Mouse (Mus musculus): ENCODE results near the gene Neurl1a. TPM values are rescaled to one million over a fixed set of nuclear protein-coding genes. Genes with fewer than 3 reads are reported as not detected.

The Neurl1a gene
- polyA plus RNA-seq, 1 experiment from 2014 or later: 5.4 TPM

DNA sequence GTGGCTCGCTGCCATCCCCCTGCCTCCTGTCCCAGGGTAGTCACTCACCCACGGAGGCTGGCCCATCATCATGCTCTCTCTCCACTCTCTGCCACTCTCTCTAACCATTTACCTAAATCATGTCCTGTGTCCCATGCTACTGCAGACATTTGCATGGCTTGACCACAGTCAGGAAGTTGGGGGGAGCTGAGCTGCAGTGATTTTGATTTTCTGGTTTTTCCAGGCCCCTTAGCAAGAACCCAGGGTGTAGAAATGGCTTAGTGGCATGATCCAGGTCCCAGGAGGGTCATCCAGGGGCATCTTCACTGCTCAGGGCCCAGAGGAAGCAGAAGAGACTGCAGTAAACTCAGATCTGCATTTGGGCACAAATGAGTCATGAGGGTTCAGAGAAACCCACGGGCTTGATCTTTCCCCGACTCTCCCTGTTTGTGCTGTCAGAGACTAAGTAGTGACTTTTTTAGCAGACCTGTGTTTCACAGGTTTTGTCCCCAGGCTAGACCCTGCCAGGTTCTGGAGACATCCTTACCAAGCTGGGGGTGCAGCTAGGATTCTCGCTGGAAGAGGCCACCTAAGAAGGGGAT is 30.3 kb upstream of the Neurl1a start:
- peaks cover 9% of the 10 kb centered on the region; the same call in 1 of the 2 replicates for H3K27me3 ChIP-seq (replicated peaks)
- H3K9ac ChIP-seq: no peak overlapping the region
- H3K4me3 ChIP-seq (replicated peaks): no peak overlapping the region
- ATAC-seq: no peak
- WGBS: 69% methylated on average over 5 of the region's 5 CpGs
- no peak overlapping the region for H3K4me2 ChIP-seq (replicated peaks)
- no peak overlapping the region for H3K27ac ChIP-seq
- no peaks in the 10 kb centered on the region for H3K9me3 ChIP-seq
- H3K4me1 ChIP-seq (replicated peaks): no peaks in the 10 kb centered on the region
- no peaks in the 10 kb centered on the region for H3K36me3 ChIP-seq

DNA sequence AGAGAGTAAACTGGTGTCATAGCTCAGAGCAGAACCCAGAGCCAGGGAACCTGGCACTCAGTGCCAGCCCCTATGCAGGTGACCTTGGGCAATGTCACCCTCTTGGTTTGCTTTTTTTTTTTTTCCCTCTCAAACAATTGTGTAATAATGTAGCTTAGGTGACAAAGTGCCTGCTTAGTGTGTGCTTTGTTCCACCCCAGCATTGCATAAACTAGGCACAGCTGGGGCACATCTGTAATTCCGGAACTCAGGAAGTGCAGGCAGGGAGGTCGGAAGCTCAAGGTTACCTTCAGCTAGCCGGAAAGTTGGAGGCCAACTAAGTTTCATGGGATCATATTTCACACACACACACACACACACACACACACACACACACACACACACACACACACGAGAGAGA is 28.8 kb upstream of the Neurl1a start:
- Histone ChIP-seq H3K4me3 (replicated peaks) (no peak overlapping the region), H3K27ac (no peak overlapping the region), H3K36me3 (no peaks in the 10 kb centered on the region), H3K4me2 (replicated peaks) (no peak overlapping the region), H3K27me3 (replicated peaks) (peaks cover 9% of the 10 kb centered on the region; the same call in 1 of the 2 replicates), H3K4me1 (replicated peaks) (no peaks in the 10 kb centered on the region), H3K9me3 (no peaks in the 10 kb centered on the region), H3K9ac (no peak overlapping the region)
- 30% methylated on average over 4 of the region's 4 CpGs for WGBS
- no peak for ATAC-seq

GRCm38 (mm10) chr19:47151332-47152061 is 27.1 kb upstream of the Neurl1a start:
- WGBS: 21% methylated on average over 32 of the region's 32 CpGs
- peak overlapping the region; percentile 65 for H3K4me2 ChIP-seq (replicated peaks)
- H3K27me3 ChIP-seq (replicated peaks): peaks cover 9% of the 10 kb centered on the region; the same call in 1 of the 2 replicates
- no peaks in the 10 kb centered on the region for H3K4me1 ChIP-seq (replicated peaks)
- ATAC-seq: no peak
- H3K27ac ChIP-seq: no peak overlapping the region
- H3K9me3 ChIP-seq: no peaks in the 10 kb centered on the region
- H3K36me3 ChIP-seq: no peaks in the 10 kb centered on the region
- H3K9ac ChIP-seq: no peak overlapping the region
- peak overlapping the region; percentile 28 for H3K4me3 ChIP-seq (replicated peaks)

DNA sequence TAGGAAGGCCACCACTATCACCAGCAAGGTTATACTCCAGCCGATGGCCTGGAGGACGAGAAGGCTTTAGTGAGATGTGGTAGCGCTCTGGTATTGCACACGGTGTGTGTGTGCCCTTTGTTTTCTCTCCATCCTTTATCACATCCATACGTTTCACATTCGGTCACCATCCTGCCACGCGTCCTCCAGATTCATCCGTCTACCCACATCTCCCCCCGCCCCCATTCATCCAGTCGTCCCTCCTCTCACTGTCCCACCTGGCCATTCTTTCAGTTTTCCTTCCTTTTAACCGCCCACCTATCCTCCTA is 26.6 kb upstream of the Neurl1a start:
- no peak overlapping the region for H3K9ac ChIP-seq
- no peaks in the 10 kb centered on the region for H3K36me3 ChIP-seq
- peak overlapping the region; percentile 65 for H3K4me2 ChIP-seq (replicated peaks)
- peaks cover 9% of the 10 kb centered on the region; the same call in 1 of the 2 replicates for H3K27me3 ChIP-seq (replicated peaks)
- WGBS: 71% methylated on average over 12 of the region's 12 CpGs
- H3K27ac ChIP-seq: no peak overlapping the region
- H3K4me3 ChIP-seq (replicated peaks): peak overlapping the region; percentile 28
- no peaks in the 10 kb centered on the region for H3K9me3 ChIP-seq
- ATAC-seq: no peak
- no peaks in the 10 kb centered on the region for H3K4me1 ChIP-seq (replicated peaks)

DNA sequence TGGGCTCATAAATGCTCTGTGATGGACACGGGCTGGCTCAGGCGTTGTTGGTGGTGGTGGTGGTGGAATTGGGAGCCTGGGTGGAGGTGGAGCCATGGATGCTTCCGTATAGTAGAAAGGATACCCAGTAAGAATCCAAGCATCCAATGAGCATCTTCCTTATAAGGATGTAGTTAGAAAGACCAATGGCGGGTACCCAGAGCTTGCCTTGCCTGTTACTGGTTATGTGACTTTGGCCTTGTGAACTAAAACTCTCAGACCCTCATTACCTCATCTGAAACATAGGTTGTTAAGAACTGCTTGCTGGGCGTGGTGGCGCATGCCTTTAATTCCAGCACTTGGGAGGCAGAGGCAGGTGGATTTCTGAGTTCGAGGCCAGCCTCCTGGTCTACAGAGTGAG is 24.9 kb upstream of the Neurl1a start:
- Histone ChIP-seq H3K9me3 (no peaks in the 10 kb centered on the region), H3K9ac (no peak overlapping the region), H3K27me3 (replicated peaks) (peaks cover 9% of the 10 kb centered on the region; the same call in 1 of the 2 replicates), H3K4me2 (replicated peaks) (no peak overlapping the region), H3K4me3 (replicated peaks) (no peak overlapping the region), H3K36me3 (no peaks in the 10 kb centered on the region), H3K27ac (no peak overlapping the region), H3K4me1 (replicated peaks) (no peaks in the 10 kb centered on the region)
- ATAC-seq: no peak
- WGBS: 85% methylated on average over 7 of the region's 7 CpGs

GRCm38 (mm10) chr19:47157664-47158063 is 21.0 kb upstream of the Neurl1a start, which contains the start of gene Calhm3:
Gene Calhm3 (minus strand): TSS chr19:47157764.
- Histone ChIP-seq H3K4me1 (replicated peaks) (no peaks in the 10 kb centered on the region), H3K4me3 (replicated peaks) (no peak within 1 kb of the TSS), H3K9me3 (no peaks in the 10 kb centered on the region), H3K27ac (no peak within 1 kb of the TSS), H3K9ac (no peak within 1 kb of the TSS), H3K27me3 (replicated peaks) (no peaks in the 10 kb centered on the region), H3K4me2 (replicated peaks) (no peak within 1 kb of the TSS), H3K36me3 (no peaks in the 10 kb centered on the region)
- no peak for ATAC-seq
- 79% methylated on average over 11 of the region's 11 CpGs for WGBS

- Histone ChIP-seq H3K9me3 (no peaks in the 10 kb centered on the region), H3K4me1 (replicated peaks) (no peaks in the 10 kb centered on the region), H3K4me2 (replicated peaks) (no peak overlapping the region), H3K27me3 (replicated peaks) (no peaks in the 10 kb centered on the region), H3K27ac (no peak overlapping the region), H3K4me3 (replicated peaks) (no peak overlapping the region), H3K36me3 (no peaks in the 10 kb centered on the region), H3K9ac (no peak overlapping the region)
- WGBS: 67% methylated on average over 4 of the region's 4 CpGs
- ATAC-seq: no peak
Observed at GRCm38 (mm10) chr19:47161669-47162068, 17.0 kb upstream of the Neurl1a start.

DNA sequence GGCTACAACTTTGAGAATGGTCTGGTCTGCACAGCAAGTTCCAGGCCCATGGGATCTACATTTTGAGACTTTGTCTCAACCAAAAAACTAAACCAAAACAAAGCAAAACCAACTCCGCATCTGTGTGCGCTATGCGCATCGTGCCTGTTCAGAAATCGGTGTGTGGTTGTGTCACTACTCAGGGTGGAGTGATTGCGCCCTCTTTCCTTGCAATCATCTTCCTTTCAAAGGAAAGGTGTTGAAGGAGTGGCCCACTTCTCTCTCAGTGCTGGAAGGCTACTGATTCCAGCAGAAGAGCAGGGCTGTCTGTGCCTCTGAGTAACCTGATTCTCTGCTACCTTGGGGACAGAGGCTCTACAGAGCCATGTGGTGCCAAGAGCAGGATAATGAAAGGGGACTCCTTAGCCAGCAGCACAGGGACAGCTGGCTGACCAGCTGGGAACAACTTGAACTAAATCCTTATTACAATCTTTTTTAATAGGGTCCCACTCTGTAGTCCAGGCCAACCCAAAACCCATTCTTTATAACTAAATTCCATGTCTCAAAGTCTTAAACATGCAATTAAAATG is 15.4 kb upstream of the Neurl1a start:
- no peaks in the 10 kb centered on the region for H3K9me3 ChIP-seq
- no peaks in the 10 kb centered on the region for H3K36me3 ChIP-seq

DNA sequence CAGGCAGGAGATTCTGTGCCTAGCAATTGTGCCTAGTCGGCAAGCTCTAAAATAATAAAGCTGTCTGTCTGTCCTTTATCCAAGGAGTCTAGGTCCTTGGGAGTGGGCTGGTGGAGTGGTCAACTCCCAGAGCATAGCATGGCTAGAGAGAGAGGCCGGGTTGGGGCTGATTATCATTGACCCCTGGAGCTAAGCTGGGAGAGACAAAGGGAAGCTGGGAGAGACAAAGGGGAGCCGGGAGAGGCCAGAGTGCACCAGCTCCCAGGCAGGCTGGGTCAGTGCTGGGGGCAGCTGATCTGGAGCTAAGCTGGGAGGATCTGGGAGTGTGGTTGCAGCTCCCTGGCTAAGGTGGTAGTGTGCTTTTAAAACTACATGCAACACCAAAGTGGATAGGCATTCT is 11.9 kb upstream of the Neurl1a start:
- peaks cover 10% of the 10 kb centered on the region for H3K4me1 ChIP-seq (replicated peaks)
- no peak overlapping the region for H3K4me2 ChIP-seq (replicated peaks)
- no peaks in the 10 kb centered on the region for H3K36me3 ChIP-seq
- H3K4me3 ChIP-seq (replicated peaks): no peak overlapping the region
- no peak for ATAC-seq
- no peaks in the 10 kb centered on the region for H3K27me3 ChIP-seq (replicated peaks)
- no peaks in the 10 kb centered on the region for H3K9me3 ChIP-seq
- 44% methylated on average over 3 of the region's 3 CpGs for WGBS
- no peak overlapping the region for H3K9ac ChIP-seq
- no peak overlapping the region for H3K27ac ChIP-seq

More for the DNA sequence above, 15.4 kb upstream of the Neurl1a start:
- H3K4me1 ChIP-seq (replicated peaks): peaks cover 5% of the 10 kb centered on the region; the same call in 1 of the 2 replicates
- no peak overlapping the region for H3K4me3 ChIP-seq (replicated peaks)
- H3K4me2 ChIP-seq (replicated peaks): no peak overlapping the region
- H3K27ac ChIP-seq: no peak overlapping the region
- no peak for ATAC-seq
- 88% methylated on average over 6 of the region's 6 CpGs for WGBS
- no peaks in the 10 kb centered on the region for H3K27me3 ChIP-seq (replicated peaks)
- H3K9ac ChIP-seq: no peak overlapping the region

DNA sequence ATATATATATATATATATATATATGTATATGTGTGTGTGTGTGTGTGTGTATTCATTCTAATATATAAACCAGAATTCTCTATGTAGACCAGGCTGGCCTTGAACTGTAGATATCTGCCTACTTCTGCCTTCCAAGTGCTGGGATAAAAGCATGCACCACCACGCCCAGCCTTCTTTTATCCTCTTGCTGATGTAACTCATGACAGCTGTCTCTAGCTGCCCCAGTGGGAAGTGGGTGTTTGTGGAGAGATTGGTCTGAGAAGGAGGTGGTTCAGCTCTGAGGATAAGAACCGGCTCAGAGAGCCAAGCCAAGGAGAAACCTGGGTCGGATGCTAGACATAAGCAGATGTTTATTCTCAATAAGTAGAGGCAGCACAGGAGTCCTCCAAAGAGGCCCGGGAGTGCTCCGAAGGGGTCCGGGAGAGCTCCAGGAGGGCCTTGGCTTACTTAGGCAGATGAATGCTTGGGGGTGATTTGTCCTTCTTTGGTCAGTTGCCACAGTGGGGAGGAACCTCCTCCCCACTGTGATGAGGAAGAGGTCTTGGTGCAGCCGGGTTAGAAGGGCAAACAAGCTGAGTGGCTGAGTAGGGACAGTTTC is 10.9 kb upstream of the Neurl1a start:
- Histone ChIP-seq H3K9ac (no peak overlapping the region), H3K36me3 (no peaks in the 10 kb centered on the region), H3K4me2 (replicated peaks) (peak overlapping the region; percentile 54; the same call in 1 of the 2 replicates), H3K4me1 (replicated peaks) (peaks cover 10% of the 10 kb centered on the region), H3K27ac (no peak overlapping the region), H3K9me3 (no peaks in the 10 kb centered on the region), H3K4me3 (replicated peaks) (no peak overlapping the region), H3K27me3 (replicated peaks) (no peaks in the 10 kb centered on the region)
- WGBS: 55% methylated on average over 7 of the region's 7 CpGs
- no peak for ATAC-seq

DNA sequence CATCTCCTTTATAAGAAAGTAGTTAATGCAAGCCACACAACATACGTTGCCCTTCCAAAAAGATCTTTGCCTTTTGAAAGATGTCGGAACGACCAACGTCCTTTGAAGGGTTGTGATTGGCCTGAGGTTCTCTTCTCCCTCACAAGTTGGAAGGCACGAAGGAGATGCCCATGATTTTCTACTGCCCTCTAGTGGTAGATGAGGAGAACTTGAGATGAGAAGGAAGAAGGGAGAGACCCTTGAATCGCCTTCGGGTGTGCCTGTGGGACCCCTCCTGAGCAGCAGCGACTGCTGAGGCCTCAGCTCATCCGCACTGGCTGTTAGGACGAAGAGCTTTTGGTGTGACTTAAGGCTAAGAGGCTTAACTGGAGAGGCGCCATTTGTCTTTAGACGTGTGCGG is 10.4 kb upstream of the Neurl1a start:
- ATAC-seq: peak; percentile 53; the same call in 1 of the 2 replicates
- Histone ChIP-seq H3K9me3 (no peaks in the 10 kb centered on the region), H3K4me3 (replicated peaks) (peak overlapping the region; percentile 19), H3K4me1 (replicated peaks) (peaks cover 10% of the 10 kb centered on the region), H3K36me3 (no peaks in the 10 kb centered on the region), H3K27ac (no peak overlapping the region), H3K4me2 (replicated peaks) (peak overlapping the region; percentile 54), H3K9ac (no peak overlapping the region), H3K27me3 (replicated peaks) (no peaks in the 10 kb centered on the region)
- 11% methylated on average over 13 of the region's 13 CpGs for WGBS

DNA sequence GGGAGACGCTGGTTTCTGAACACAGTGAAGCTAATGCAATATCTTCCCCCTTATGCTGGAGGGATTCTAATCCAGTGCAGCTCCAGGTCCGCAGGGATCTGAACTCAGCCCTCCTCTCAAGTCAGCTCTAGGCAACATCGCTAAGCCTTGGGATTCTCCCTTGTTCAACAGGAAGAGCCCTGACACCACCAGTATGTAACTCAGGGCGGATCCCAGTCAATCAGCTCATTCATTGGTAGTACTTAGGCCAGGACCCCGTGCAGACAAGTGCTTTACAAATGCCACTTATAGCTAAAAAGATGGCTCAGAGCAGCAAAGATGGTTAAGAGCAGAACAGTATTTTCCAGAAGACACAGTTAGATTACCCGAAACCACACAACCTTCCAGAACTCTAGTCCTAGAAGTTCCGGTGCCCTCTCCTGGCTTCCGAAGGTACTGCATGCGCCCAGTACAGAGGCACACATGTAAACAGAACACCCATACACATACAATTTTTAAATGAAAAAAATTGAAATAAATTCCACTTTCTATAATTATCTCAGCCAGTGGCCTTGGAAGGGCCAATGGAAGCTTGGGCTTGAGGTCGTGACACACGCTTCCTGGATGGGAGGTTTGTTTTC is 9.7 kb upstream of the Neurl1a start:
- peak overlapping the region; percentile 54 for H3K4me2 ChIP-seq (replicated peaks)
- H3K27ac ChIP-seq: no peak overlapping the region
- H3K27me3 ChIP-seq (replicated peaks): no peaks in the 10 kb centered on the region
- peak; percentile 63 for ATAC-seq
- H3K4me3 ChIP-seq (replicated peaks): no peak overlapping the region
- H3K9me3 ChIP-seq: no peaks in the 10 kb centered on the region
- H3K9ac ChIP-seq: no peak overlapping the region
- peaks cover 10% of the 10 kb centered on the region for H3K4me1 ChIP-seq (replicated peaks)
- 22% methylated on average over 11 of the region's 11 CpGs for WGBS
- H3K36me3 ChIP-seq: no peaks in the 10 kb centered on the region

Measured in intestine, embryonic 15.5 days (tissue).